Mouse (Mus musculus) intestine, embryonic 15.5 days (tissue): Measurements from ENCODE around the gene Srgap1. TPM values are rescaled to one million over a fixed set of nuclear protein-coding genes. Genes with fewer than 3 reads are reported as not detected.
A peak's percentile ranks its signal among the peaks of the same experiment; 100 is the strongest.

Source experiments
- ATAC-seq: fragments of 200-750 bp; cut with Nextera tagmentation; 2 replicates; pipeline ENCODE4 v1.8.0; 2017; ENCODE audit warnings: moderate TSS enrichment, moderate library complexity
- H3K27ac ChIP-seq: fragments of 300-500 bp; sonication (generic); 2 replicates; pipeline ENCODE4 v1.5.1; 2015; ENCODE audit warnings: mild to moderate bottlenecking, inconsistent platforms
- H3K27me3 ChIP-seq: fragments of 300-500 bp; sonication (generic); replicated peaks from 2 replicates; pipeline ENCODE4 v1.6.1; 2015; ENCODE audit warnings: inconsistent platforms
- H3K36me3 ChIP-seq: fragments of 300-500 bp; sonication (generic); 2 replicates; pipeline ENCODE4 v1.6.1; 2015; ENCODE audit warnings: inconsistent platforms
- H3K4me1 ChIP-seq: fragments of 300-500 bp; sonication (generic); replicated peaks from 2 replicates; pipeline ENCODE4 v1.6.1; 2015; ENCODE audit warnings: inconsistent platforms
- H3K4me2 ChIP-seq: fragments of 300-500 bp; sonication (generic); replicated peaks from 2 replicates; pipeline ENCODE4 v1.6.1; 2015; ENCODE audit warnings: mild to moderate bottlenecking, inconsistent platforms
- H3K4me3 ChIP-seq: fragments of 300-500 bp; sonication (generic); replicated peaks from 2 replicates; pipeline ENCODE4 v1.5.1; 2015; ENCODE audit warnings: inconsistent platforms
- H3K9ac ChIP-seq: fragments of 300-500 bp; sonication (generic); 2 replicates; pipeline ENCODE4 v1.6.1; 2015; ENCODE audit warnings: inconsistent platforms
- H3K9me3 ChIP-seq: fragments of 300-500 bp; sonication (generic); 2 replicates; pipeline ENCODE4 v1.6.1; 2016; ENCODE audit warnings: inconsistent platforms
- WGBS: fragments of 180-500 bp; shearing (Covaris S2); methylation state at CpG from one replicate; pipeline ENCODE4 v1.1.7; 2015; 5-methylcytosine and 5-hydroxymethylcytosine counted together
- polyA plus RNA-seq: library from polyadenylated mRNA; unstranded; fragments of >200 nt; fragmentation: Nextera tagmentation; extraction: Ambion mirVana; gene quantifications from 2 replicates; pipeline ENCODE4 v1.2.1, GENCODE M21; 2015

Srgap1 gene
- polyA plus RNA-seq, 1 experiment from 2014 or later, result 7.7 TPM

DNA sequence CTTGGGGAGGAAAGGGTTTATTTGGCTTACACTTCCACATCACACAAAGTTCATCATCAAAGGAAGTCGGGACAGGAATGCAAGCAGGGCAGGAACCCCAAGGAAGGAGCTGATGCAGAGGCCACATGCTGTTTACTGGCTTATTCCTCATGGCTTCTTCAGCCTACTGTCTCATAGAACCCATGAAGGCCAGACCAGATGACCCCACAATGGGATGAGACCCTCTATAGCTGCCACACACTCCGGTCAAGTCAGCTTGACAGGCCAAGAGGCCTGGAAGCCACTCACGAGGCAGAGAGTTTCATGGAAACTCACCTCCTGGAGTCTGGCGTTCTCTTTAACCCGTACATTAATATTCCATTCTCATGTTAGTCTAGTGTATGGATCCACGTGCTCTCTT lies 34.8 kb downstream of the Srgap1 start:
- no peak overlapping the region for H3K27ac ChIP-seq
- peaks cover 17% of the 10 kb centered on the region for H3K4me1 ChIP-seq
- WGBS, result 78% methylated on average over 6 of the region's 6 CpGs

DNA sequence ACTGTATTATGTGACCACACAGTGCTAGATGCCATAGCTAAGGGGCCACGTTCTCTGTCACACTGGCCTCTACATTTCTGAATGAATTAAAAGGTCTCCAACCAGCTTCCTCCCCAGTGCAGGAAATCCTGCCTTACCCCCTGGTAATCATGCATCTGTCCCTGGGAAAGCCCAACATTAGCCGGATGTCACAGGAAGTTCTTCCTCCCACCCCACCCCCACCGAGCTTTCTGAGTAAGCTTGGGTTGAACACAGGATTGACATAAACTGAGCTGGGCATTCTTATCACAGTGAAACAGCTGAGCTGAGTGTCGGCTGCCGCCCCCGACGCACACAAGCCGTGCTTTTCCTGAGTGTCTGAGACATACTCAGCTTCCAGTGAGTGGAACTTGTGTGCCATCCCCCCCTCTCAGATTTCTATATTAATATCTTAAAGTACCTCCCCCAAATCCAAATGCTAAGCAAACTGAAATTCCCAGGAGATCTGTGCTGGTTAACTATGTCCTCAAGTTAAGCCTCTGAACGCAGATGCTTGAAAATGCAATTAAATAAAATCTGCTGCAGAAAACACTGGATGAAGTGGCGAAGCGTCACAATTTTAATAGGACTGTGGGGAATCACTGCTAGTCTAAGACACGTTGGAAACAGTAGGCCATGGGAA lies 38.3 kb downstream of the Srgap1 start:
- Histone ChIP-seq H3K4me1 (peaks cover 24% of the 10 kb centered on the region), H3K9ac (no peak overlapping the region), H3K27me3 (no peaks in the 10 kb centered on the region), H3K4me3 (no peak overlapping the region), H3K9me3 (no peaks in the 10 kb centered on the region), H3K27ac (peak overlapping the region; percentile 28; the same call in 1 of the 2 replicates), H3K36me3 (no peaks in the 10 kb centered on the region), H3K4me2 (peak overlapping the region; percentile 28; the same call in 1 of the 2 replicates)
- WGBS, result 33% methylated on average over 12 of the region's 12 CpGs
- peak; percentile 50 for ATAC-seq

More for the DNA sequence above, 34.8 kb downstream of the Srgap1 start:
- Histone ChIP-seq H3K9ac (no peak overlapping the region), H3K9me3 (no peaks in the 10 kb centered on the region), H3K36me3 (no peaks in the 10 kb centered on the region), H3K27me3 (no peaks in the 10 kb centered on the region), H3K4me3 (no peak overlapping the region), H3K4me2 (no peak overlapping the region)
- no peak for ATAC-seq

DNA sequence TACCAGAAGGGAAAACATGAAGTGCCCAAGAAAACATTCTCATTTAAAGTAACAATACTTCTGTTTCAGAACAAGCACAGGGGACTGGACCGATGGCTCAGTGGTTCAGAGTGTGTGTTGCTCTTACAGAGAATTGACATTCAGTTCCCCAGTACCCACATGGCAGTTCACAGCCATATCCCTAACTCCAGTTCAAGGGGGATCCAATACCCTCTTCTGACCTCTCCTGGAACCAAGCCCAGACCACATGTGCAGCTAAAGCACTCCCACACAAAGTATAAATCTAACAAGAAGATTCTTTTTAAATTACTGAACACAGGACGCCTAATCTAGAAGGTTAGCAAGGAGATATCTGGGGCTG lies 38.8 kb downstream of the Srgap1 start:
- no peak overlapping the region for H3K4me3 ChIP-seq
- H3K4me2 ChIP-seq, result 0 out of 2 replicates have a peak overlapping the region, but pooled peaks have one; percentile 28
- no peak overlapping the region for H3K9ac ChIP-seq
- no peaks in the 10 kb centered on the region for H3K9me3 ChIP-seq
- no peaks in the 10 kb centered on the region for H3K27me3 ChIP-seq
- ATAC-seq, result peak; percentile 11; the same call in 1 of the 2 replicates
- H3K36me3 ChIP-seq, result no peaks in the 10 kb centered on the region
- H3K4me1 ChIP-seq, result peaks cover 24% of the 10 kb centered on the region
- WGBS, result 51% methylated on average over 2 of the region's 2 CpGs
- H3K27ac ChIP-seq, result 0 out of 2 replicates have a peak overlapping the region, but pooled peaks have one; percentile 28

DNA sequence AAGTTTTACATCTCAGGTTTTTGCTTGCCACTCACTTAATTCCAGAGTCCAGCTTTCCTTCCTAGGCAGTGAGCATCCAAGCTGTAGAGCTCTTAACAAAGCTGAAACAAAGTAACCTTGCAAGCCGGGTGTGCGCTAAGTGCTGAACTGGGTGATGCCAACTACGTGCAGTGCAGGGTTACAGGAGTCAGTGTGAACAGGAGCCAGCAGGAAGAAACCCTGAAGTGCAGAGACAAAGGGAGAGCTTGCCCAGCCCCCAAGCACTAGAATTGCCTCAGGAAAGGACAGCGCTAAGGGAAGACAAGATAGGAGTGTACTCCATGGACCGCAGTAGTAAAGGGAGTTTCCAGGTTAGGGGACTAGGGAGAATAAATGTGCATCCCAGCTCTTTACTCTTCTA lies 40.5 kb downstream of the Srgap1 start:
- Histone ChIP-seq H3K9ac (no peak overlapping the region), H3K4me2 (no peak overlapping the region), H3K9me3 (no peaks in the 10 kb centered on the region), H3K4me3 (no peak overlapping the region), H3K4me1 (peaks cover 26% of the 10 kb centered on the region), H3K27me3 (no peaks in the 10 kb centered on the region), H3K36me3 (no peaks in the 10 kb centered on the region), H3K27ac (peak overlapping the region; percentile 3; the same call in 1 of the 2 replicates)
- WGBS, result 60% methylated on average over 5 of the region's 5 CpGs
- no peak for ATAC-seq

DNA sequence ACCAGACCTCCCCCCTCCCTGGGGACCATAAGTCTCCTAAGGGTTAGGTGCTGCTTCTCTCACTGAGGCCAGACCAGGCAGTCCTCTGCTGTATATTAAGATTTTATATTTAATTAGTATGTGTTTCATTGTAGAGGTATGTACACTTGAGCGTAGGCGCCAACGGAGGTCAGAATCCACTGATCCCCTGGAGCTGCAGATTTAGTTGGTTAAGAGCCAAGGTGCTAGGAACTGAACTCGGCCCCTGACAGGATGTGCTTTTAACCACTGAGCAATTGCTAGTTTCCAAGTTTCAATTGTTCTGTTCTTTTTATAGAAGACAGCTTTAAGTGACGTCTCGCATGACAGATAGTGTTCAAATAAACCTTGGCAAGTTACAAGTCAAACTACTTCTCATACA lies 41.0 kb downstream of the Srgap1 start:
- ATAC-seq, result no peak
- no peak overlapping the region for H3K27ac ChIP-seq
- H3K4me2 ChIP-seq, result no peak overlapping the region

DNA sequence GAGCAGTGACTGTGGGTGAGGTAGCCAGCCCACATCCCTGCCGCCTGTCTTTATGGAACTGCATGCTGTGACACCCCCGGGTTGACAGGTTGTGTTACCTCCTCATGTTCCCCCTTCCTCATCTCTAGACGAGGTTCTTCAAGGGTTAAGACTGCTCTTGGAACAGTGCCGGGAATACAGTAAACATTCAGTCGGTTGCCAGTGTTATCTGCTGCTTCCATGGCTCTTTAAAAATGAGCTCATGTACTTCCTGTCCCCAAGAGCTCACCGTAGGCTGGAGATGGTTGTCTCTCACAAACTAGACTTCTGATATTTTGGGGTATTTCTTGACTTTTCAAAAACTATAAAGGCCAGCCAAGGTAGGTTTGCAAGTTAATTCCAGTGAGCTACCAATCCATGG lies 41.6 kb downstream of the Srgap1 start:
- no peaks in the 10 kb centered on the region for H3K9me3 ChIP-seq
- no peak for ATAC-seq
- peaks cover 24% of the 10 kb centered on the region; the same call in 1 of the 2 replicates for H3K4me1 ChIP-seq
- 33% methylated on average over 6 of the region's 6 CpGs for WGBS
- H3K9ac ChIP-seq, result no peak overlapping the region
- H3K27me3 ChIP-seq, result no peaks in the 10 kb centered on the region
- no peak overlapping the region for H3K4me3 ChIP-seq
- no peak overlapping the region for H3K27ac ChIP-seq
- no peaks in the 10 kb centered on the region for H3K36me3 ChIP-seq
- no peak overlapping the region for H3K4me2 ChIP-seq

More for the DNA sequence above, 41.0 kb downstream of the Srgap1 start:
- H3K9me3 ChIP-seq, result no peaks in the 10 kb centered on the region
- no peaks in the 10 kb centered on the region for H3K36me3 ChIP-seq
- no peak overlapping the region for H3K4me3 ChIP-seq
- H3K4me1 ChIP-seq, result peaks cover 24% of the 10 kb centered on the region; the same call in 1 of the 2 replicates
- H3K27me3 ChIP-seq, result no peaks in the 10 kb centered on the region
- whole genome bisulfite sequencing, result 67% methylated on average over 6 of the region's 6 CpGs
- H3K9ac ChIP-seq, result no peak overlapping the region

DNA sequence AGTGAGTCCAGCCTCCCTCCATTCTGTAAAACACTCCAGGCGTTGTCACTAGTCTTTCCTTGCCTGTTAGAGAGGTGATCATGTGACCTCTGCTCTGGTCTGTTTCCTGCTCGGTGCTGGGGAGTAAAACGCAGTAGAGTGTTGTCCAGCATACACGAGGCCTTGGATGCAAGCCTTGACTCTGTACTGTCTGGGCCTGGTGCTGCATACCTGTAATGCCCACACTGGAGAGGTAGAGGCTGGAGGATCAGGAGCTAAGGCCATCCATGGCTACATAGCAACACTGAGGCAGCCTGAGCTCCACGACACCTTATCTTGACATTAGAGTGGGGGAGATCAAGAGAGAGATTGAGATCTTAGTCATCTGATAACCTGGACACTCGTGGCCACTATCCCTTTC lies 44.2 kb downstream of the Srgap1 start:
- Histone ChIP-seq H3K27ac (no peak overlapping the region; the same call in 1 of the 2 replicates), H3K4me3 (no peak overlapping the region), H3K9me3 (no peaks in the 10 kb centered on the region), H3K36me3 (no peaks in the 10 kb centered on the region), H3K9ac (no peak overlapping the region), H3K4me2 (no peak overlapping the region), H3K27me3 (no peaks in the 10 kb centered on the region), H3K4me1 (peaks cover 16% of the 10 kb centered on the region; the same call in 1 of the 2 replicates)
- 56% methylated on average over 6 of the region's 6 CpGs for WGBS
- ATAC-seq, result no peak

DNA sequence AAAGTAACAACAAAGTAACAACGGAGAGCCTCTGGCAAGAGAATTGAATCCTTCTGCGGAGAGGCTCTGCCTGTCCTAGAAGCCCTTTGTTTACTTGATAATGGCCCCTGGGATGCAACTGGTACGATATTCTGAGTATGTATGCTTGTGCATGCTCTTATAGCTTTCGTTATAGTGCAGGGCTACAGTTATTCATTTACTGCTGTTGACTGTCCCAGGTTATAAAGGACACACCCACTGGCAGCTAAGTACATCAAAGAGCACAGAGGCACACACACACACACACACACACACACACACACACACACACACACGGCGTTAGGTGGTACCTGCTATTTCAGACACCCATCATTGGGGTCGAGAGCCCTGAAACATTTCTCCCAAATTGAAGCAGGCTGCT lies 48.3 kb downstream of the Srgap1 start:
- Histone ChIP-seq H3K4me3 (no peak overlapping the region), H3K27me3 (no peaks in the 10 kb centered on the region), H3K9ac (no peak overlapping the region), H3K4me1 (0 out of 2 replicates have a peak, but pooled peaks cover 4% of the 10 kb centered on the region), H3K27ac (no peak overlapping the region), H3K36me3 (no peaks in the 10 kb centered on the region), H3K9me3 (no peaks in the 10 kb centered on the region), H3K4me2 (no peak overlapping the region)
- WGBS, result 54% methylated on average over 7 of the region's 7 CpGs
- ATAC-seq, result peak; percentile 76

DNA sequence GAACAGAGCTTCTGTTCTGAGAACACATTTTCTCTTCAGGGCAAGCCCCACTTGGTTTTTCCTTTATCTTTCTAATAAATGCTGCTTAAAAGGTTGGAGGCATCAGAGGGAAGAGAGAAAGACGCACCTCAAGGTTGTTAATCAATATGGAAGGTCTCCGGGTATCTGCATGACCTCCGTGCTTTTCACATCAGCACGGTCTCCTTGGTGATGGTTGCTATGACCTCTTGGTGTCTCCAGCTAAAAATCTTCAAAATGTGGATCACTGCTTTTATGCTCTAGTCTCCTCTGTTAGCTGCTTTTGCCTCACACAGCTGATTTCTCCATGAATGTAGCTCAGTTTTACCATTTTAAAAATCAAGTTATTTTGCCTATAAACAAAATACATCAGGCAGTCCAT lies 50.6 kb downstream of the Srgap1 start:
- Histone ChIP-seq H3K4me3 (no peak overlapping the region), H3K9me3 (no peaks in the 10 kb centered on the region), H3K4me1 (0 out of 2 replicates have a peak, but pooled peaks cover 2% of the 10 kb centered on the region), H3K27me3 (no peaks in the 10 kb centered on the region), H3K4me2 (no peak overlapping the region), H3K36me3 (no peaks in the 10 kb centered on the region), H3K27ac (no peak overlapping the region), H3K9ac (no peak overlapping the region)
- ATAC-seq, result no peak
- WGBS, result 66% methylated on average over 4 of the region's 4 CpGs

DNA sequence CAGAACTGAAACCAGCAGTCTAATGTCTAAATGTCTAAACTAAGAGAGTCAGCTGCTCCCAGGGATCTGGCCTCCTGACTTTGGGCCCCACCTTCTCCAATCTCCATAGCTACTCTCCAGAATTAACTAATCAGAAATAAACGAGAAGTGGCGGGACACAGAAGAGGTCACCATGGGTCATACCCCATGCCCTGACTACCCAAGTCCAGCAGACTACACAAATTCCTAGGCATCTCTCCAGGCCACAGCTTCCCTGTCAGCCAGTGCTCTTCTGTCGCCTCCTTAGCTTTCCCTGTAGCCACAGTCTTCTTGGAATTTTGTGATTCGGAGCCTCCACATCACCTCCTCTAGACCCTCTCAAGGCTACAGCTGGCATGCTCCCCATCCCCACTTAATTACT lies 51.7 kb downstream of the Srgap1 start:
- H3K4me3 ChIP-seq, result no peak overlapping the region
- 65% methylated on average over 4 of the region's 4 CpGs for whole genome bisulfite sequencing
- 0 out of 2 replicates have a peak, but pooled peaks cover 2% of the 10 kb centered on the region for H3K4me1 ChIP-seq
- ATAC-seq, result no peak
- no peaks in the 10 kb centered on the region for H3K27me3 ChIP-seq
- H3K36me3 ChIP-seq, result no peaks in the 10 kb centered on the region
- no peak overlapping the region for H3K27ac ChIP-seq
- H3K9ac ChIP-seq, result no peak overlapping the region
- no peaks in the 10 kb centered on the region for H3K9me3 ChIP-seq
- no peak overlapping the region for H3K4me2 ChIP-seq

DNA sequence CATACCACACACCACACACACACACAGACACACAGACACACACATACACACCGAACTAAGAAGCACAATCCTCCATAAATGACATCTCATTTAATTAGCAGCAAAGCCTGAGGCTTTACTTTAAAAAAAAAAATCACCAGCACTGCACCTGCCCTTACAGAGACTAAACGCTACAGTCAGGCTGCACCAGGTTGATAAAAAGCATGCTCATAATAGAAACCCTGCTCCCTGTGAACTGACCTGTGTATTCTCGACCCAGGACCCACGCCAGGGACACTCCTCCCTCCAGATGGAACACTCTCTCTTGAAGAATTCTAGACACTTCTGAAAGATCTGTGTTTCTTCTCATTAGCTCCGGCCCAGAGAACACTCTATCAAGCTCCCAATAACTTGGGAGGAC lies 52.5 kb downstream of the Srgap1 start:
- H3K4me1 ChIP-seq, result 0 out of 2 replicates have a peak, but pooled peaks cover 1% of the 10 kb centered on the region
- no peak for ATAC-seq
- no peak overlapping the region for H3K27ac ChIP-seq
- no peak overlapping the region for H3K9ac ChIP-seq
- no peaks in the 10 kb centered on the region for H3K9me3 ChIP-seq
- H3K36me3 ChIP-seq, result no peaks in the 10 kb centered on the region
- no peak overlapping the region for H3K4me3 ChIP-seq
- 52% methylated on average over 5 of the region's 5 CpGs for WGBS
- no peaks in the 10 kb centered on the region for H3K27me3 ChIP-seq
- no peak overlapping the region for H3K4me2 ChIP-seq

DNA sequence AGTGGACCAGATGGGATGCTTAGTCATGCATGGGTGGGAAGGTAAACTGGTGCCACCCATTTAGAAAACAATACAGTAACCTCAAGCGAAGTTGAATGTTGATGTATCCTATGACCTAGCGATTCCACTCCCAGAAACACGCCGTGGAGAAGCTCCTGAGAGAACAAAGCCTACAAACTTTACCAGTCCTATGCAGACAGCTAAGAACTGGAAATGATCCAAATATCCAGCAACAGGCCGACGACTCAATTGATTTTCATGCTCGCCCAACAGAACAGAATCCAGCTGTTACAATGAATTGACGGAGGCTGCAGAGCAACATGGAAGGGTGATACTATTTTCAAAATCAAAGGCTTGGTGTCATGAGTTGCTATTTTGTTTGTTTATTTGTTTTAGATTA lies 54.5 kb downstream of the Srgap1 start:
- no peak for ATAC-seq
- 61% methylated on average over 8 of the region's 8 CpGs for WGBS

DNA sequence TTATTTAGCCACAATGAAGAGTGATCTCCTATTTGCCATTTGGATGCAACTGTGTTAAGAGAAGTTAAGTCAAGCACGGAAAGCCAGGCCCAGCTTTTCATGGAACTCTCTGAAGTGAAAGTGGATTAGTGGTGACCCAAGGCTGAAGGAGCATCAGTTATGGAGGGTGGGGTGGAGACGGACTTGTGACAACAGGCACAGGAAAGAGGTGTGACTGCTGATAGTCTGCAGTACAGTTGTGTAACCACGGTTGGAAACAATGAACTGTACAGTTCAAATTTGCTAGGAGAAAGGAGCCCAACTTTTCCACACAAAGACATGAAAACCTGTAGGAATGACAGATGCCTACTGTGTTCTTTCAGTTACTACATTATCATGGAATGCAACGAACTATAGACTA lies 60.1 kb downstream of the Srgap1 start:
- Histone ChIP-seq H3K9me3 (no peaks in the 10 kb centered on the region), H3K27ac (no peak overlapping the region), H3K9ac (no peak overlapping the region), H3K4me1 (peaks cover 10% of the 10 kb centered on the region), H3K4me2 (no peak overlapping the region), H3K4me3 (no peak overlapping the region), H3K36me3 (no peaks in the 10 kb centered on the region), H3K27me3 (no peaks in the 10 kb centered on the region)
- no peak for ATAC-seq
- 76% methylated on average over 4 of the region's 4 CpGs for WGBS

More for the DNA sequence above, 54.5 kb downstream of the Srgap1 start:
- Histone ChIP-seq H3K27ac (no peak overlapping the region), H3K9me3 (no peaks in the 10 kb centered on the region), H3K4me3 (no peak overlapping the region), H3K4me1 (no peaks in the 10 kb centered on the region), H3K27me3 (no peaks in the 10 kb centered on the region), H3K4me2 (no peak overlapping the region), H3K36me3 (no peaks in the 10 kb centered on the region), H3K9ac (no peak overlapping the region)
